Mouse (Mus musculus) hindbrain, embryonic 11.5 days (tissue): ENCODE measurements at regions not wholly inside any gene's neighbourhood (a gene's known extent, or its start where the extent isn't known, plus 50 kb on each side); places are given as distances from the start of the nearest gene placed in this dataset.
A peak's percentile ranks its signal among the peaks of the same experiment; 100 is the strongest.

Experiments used
- ATAC-seq: fragments of 200-750 bp; cut with Nextera tagmentation; 2 replicates; pipeline ENCODE4 v1.8.0; 2017; ENCODE audit warnings: mild to moderate bottlenecking, moderate TSS enrichment, moderate library complexity; ENCODE audit not compliant: low FRiP score
- DNase-seq: peaks from one replicate; pipeline ENCODE4 v3.0.0-alpha.2; 2015; ENCODE audit warnings: low spot score
- H3K27ac ChIP-seq: fragments of 300-500 bp; sonication (generic); 2 replicates; pipeline ENCODE4 v1.5.1; 2014; ENCODE audit warnings: mild to moderate bottlenecking, low read depth, low read length
- H3K27me3 ChIP-seq: fragments of 300-500 bp; sonication (generic); 2 replicates; pipeline ENCODE4 v1.6.1; 2014; ENCODE audit warnings: mild to moderate bottlenecking, low read length, moderate library complexity, mixed read lengths; ENCODE audit not compliant: control insufficient read depth, insufficient read depth
- H3K36me3 ChIP-seq: fragments of 300-500 bp; sonication (generic); 2 replicates; pipeline ENCODE4 v1.6.1; 2014; ENCODE audit warnings: mild to moderate bottlenecking, low read length, moderate library complexity, mixed read lengths; ENCODE audit not compliant: control insufficient read depth, insufficient read depth
- H3K4me1 ChIP-seq: fragments of 300-500 bp; sonication (generic); replicated peaks from 2 replicates; pipeline ENCODE4 v1.6.1; 2014; ENCODE audit warnings: low read length, mixed read lengths; ENCODE audit not compliant: control insufficient read depth, insufficient read depth
- H3K4me2 ChIP-seq: fragments of 300-500 bp; sonication (generic); replicated peaks from 2 replicates; pipeline ENCODE4 v1.6.1; 2014; ENCODE audit warnings: mild to moderate bottlenecking, low read depth, low read length
- H3K4me3 ChIP-seq: fragments of 300-500 bp; sonication (generic); 2 replicates; pipeline ENCODE4 v1.5.1; 2014; ENCODE audit warnings: low read depth, low read length
- H3K9ac ChIP-seq: fragments of 300-500 bp; sonication (generic); 2 replicates; pipeline ENCODE4 v1.6.1; 2014; ENCODE audit warnings: low read depth, low read length
- H3K9me3 ChIP-seq: fragments of 300-500 bp; sonication (generic); 2 replicates; pipeline ENCODE4 v1.6.1; 2016; ENCODE audit warnings: low read length; ENCODE audit not compliant: control insufficient read depth
- WGBS: fragments of 180-500 bp; shearing (Covaris S2); extraction: QIAGEN DNeasy Blood & Tissue Kit; methylation state at CpG from one replicate; pipeline ENCODE4 v1.1.7; 2014; 5-methylcytosine and 5-hydroxymethylcytosine counted together

DNA sequence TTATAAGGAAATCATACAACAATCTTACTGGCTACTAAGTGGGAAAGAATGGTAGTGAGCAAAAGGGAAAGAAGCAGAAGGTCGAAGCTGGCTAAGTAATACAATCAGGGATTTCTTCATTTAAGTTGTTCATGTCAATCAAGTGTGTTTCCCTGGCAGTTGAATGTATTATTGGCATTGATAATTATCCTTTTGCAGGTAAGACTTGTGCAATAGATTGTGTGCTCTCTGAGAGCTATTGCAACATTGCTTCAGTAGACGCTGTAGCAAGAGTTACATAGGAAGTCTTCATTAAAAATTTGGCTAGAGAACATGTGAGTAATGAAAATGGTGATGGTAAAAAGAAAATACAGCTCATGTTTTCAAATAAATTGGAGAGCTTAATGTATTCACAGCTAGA, 1273.3 kb upstream of the Sel1l start:
- 95% methylated on average over 2 of the region's 2 CpGs for WGBS
- H3K9me3 ChIP-seq, result no peaks in the 10 kb centered on the region
- H3K4me1 ChIP-seq, result no peaks in the 10 kb centered on the region
- H3K36me3 ChIP-seq, result no peaks in the 10 kb centered on the region
- H3K4me3 ChIP-seq, result no peak overlapping the region
- no peak overlapping the region for H3K27ac ChIP-seq
- DNase-seq (no peak), ATAC-seq (no peak)
- H3K4me2 ChIP-seq, result no peak overlapping the region
- H3K9ac ChIP-seq, result no peak overlapping the region
- H3K27me3 ChIP-seq, result no peaks in the 10 kb centered on the region

DNA sequence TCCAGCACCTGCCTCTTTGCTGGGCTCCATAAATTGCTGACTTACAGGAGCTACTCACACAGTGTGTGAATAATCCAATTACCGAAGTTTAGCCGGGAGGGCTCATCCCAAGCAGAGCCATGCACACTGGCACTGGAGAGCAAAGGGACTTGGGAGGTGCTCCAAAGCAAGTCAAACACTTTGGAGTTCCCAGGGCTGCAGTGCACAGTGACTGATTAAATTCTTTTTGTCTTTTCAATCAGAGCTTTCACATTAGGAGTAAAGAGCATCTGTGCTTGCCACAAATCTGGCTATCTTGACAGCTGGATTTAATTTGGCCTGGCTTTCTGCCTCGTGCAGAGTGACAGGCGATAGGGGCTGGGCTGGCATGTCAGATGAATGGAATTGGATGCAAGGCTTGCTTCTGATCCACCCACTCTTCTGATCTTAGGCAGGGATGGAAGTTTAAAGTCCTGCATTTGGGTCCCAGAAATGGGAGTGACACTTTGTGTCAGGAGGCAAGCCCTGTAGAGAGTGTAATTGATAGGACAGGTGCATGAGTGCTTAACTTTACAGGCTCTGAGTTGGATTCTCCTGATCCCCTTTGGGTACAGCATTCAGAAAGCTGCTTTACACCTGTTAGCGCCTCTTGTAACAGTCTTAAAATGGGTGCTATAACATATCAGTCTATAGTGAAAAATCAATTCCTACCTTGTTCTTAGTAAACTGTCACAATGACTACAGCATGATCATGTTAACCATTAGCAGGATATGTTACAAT, 1239.3 kb upstream of the Sel1l start:
- ATAC-seq, result peak; percentile 54
- H3K27me3 ChIP-seq, result no peaks in the 10 kb centered on the region
- no peaks in the 10 kb centered on the region for H3K4me1 ChIP-seq
- no peak overlapping the region for H3K9ac ChIP-seq
- H3K4me3 ChIP-seq, result no peak overlapping the region
- H3K27ac ChIP-seq, result no peak overlapping the region
- no peak overlapping the region for H3K4me2 ChIP-seq
- H3K9me3 ChIP-seq, result no peaks in the 10 kb centered on the region
- peak; percentile 2 for DNase-seq
- no peaks in the 10 kb centered on the region for H3K36me3 ChIP-seq
- 55% methylated on average over 5 of the region's 5 CpGs for WGBS

DNA sequence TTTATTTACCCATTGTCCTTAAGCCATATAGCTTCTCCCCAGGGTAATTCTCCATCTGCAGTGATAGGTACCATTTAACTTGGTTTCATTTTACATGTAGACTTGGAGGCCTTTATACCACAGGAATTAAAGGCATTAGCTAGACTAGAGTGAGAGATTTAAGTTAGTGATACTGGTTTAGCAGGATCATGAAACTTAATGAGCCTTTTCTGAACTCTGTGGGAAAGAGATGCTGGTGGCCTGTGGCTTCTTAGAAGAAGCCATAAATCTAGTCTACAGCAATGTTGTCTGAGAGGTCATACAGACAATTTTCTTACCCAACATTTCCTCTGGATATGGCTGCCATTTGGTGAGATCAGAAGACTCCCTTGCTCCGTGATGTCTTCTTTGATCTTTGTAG, 1214.9 kb upstream of the Sel1l start:
- no peak overlapping the region for H3K9ac ChIP-seq
- ATAC-seq (no peak), DNase-seq (no peak)
- H3K36me3 ChIP-seq, result no peaks in the 10 kb centered on the region
- H3K27me3 ChIP-seq, result no peaks in the 10 kb centered on the region
- H3K4me1 ChIP-seq, result no peaks in the 10 kb centered on the region
- no peak overlapping the region for H3K4me3 ChIP-seq
- no peak overlapping the region for H3K4me2 ChIP-seq
- WGBS, result 79% methylated on average over 1 of the region's 1 CpGs
- no peak overlapping the region for H3K27ac ChIP-seq
- H3K9me3 ChIP-seq, result no peaks in the 10 kb centered on the region

DNA sequence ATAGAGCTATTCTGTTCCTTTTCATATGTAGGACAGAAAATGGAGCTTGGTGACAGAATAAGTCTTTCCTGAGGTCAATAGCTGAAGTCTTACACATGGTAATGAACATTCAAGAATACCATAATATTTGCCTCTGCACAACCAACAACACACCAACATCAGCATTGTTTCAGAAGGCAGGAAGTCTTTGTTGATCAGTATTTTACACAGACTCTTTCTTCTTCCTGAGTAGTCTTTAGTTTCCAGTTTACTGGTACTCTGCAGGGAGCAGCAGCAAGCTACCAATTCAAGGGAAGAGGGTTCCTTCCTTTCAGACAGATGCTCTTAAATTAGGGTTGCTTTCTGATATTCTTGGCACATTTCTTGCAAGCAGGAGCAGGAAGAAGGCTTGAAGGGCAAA, 1170.7 kb upstream of the Sel1l start:
- Histone ChIP-seq H3K9ac (no peak overlapping the region), H3K27me3 (no peaks in the 10 kb centered on the region), H3K4me2 (no peak overlapping the region), H3K9me3 (no peaks in the 10 kb centered on the region), H3K36me3 (no peaks in the 10 kb centered on the region), H3K27ac (no peak overlapping the region), H3K4me3 (no peak overlapping the region), H3K4me1 (no peaks in the 10 kb centered on the region)
- DNase-seq (no peak), ATAC-seq (no peak)

DNA sequence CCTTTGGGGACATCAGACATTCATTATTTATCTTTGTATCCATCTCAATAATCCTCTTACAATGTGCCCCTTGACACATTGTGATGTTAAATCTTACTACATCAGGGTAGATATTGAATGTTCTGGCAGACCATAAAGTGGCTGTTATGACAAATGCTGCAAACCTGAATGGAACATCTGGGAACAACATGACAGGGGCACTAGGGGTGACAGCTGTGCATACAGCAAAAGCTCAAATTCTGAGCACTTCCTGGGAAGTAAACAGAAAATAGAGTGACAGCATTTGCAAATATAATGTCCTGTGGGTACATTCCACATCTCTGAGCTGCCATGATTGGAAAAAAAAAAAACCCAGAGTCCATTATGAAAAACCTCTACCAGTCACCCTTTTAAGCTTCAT, 1162.6 kb upstream of the Sel1l start:
- Histone ChIP-seq H3K9me3 (no peaks in the 10 kb centered on the region), H3K4me2 (no peak overlapping the region), H3K4me3 (no peak overlapping the region), H3K27ac (no peak overlapping the region), H3K4me1 (no peaks in the 10 kb centered on the region), H3K9ac (no peak overlapping the region), H3K27me3 (no peaks in the 10 kb centered on the region), H3K36me3 (no peaks in the 10 kb centered on the region)
- ATAC-seq (no peak), DNase-seq (no peak)

DNA sequence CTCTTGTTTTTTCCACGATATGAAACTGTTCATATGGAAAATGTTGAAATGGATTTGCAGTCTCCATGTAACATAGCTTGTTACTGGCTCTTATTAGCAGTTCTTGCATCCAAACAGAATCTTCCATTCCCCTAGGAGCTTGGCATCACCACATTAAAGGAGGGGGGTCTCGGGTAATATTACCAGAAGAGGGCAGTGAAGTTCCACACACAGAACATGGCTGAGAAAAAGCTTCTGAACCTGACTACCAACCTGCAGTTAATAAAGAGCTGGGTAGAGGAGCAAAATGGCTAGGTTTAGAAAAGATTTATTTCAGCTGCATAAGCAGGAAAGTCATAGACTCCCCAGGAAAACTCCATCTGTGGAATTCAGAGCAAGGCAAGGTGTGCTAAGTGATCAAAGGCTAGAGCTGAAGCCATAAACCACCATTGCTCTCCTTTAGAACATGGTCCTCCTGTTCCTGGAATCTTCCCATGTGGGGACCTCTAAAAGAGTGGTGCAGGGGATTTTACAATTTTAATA, 1157.9 kb upstream of the Sel1l start:
- Histone ChIP-seq H3K27ac (no peak overlapping the region), H3K4me1 (no peaks in the 10 kb centered on the region), H3K4me2 (no peak overlapping the region), H3K36me3 (no peaks in the 10 kb centered on the region), H3K27me3 (no peaks in the 10 kb centered on the region), H3K4me3 (no peak overlapping the region), H3K9me3 (no peaks in the 10 kb centered on the region), H3K9ac (no peak overlapping the region)
- WGBS, result 63% methylated on average over 2 of the region's 2 CpGs
- peak; percentile 16 for DNase-seq
- no peak; the same call in 1 of the 2 replicates for ATAC-seq

DNA sequence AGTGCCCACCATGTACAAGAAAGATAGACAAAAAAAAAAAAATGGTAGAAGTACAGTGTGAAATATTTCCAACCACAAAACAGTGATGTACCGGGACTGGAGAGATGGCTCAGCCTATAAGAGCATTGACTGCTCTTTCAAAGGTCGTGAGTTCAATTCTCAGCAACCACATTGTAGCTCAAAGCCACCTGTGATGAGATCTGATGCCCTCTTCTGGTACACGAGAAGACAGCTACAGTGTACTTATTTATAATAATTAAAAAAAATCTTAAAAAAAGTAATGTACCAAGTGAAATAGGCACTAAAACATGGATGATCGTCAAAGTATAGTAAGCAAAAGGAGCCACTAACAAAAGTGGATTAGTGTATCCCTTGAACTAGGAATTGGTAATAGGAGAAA, 1154.2 kb upstream of the Sel1l start:
- H3K4me1 ChIP-seq, result no peaks in the 10 kb centered on the region
- ATAC-seq, result no peak
- DNase-seq, result no peak
- no peak overlapping the region for H3K9ac ChIP-seq
- no peaks in the 10 kb centered on the region for H3K27me3 ChIP-seq
- no peak overlapping the region for H3K4me2 ChIP-seq
- H3K9me3 ChIP-seq, result no peaks in the 10 kb centered on the region
- H3K36me3 ChIP-seq, result no peaks in the 10 kb centered on the region
- H3K4me3 ChIP-seq, result no peak overlapping the region
- WGBS, result 81% methylated on average over 4 of the region's 4 CpGs
- no peak overlapping the region for H3K27ac ChIP-seq

DNA sequence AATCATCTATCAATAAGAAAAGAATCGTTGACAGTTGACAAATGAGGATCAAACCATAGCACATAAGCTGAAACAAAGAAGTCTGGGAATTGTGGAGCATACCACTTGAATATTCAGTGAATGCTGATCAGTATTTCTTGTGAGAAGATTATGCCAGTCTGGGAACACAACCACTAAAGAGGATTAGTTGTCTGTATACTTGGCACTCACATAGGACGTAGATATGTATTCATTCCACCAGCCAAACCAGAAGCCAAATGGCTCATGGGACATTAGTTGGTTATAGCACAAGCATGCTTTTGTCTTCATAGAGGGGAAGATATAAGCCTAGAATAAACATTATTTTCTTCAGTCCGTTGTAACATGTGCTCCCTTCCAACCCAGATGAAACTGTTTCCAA, 1126.7 kb upstream of the Sel1l start:
- Histone ChIP-seq H3K4me3 (no peak overlapping the region), H3K9me3 (no peaks in the 10 kb centered on the region), H3K4me1 (no peaks in the 10 kb centered on the region), H3K27ac (no peak overlapping the region), H3K36me3 (no peaks in the 10 kb centered on the region), H3K9ac (no peak overlapping the region), H3K27me3 (no peaks in the 10 kb centered on the region), H3K4me2 (no peak overlapping the region)
- 76% methylated on average over 3 of the region's 3 CpGs for WGBS
- ATAC-seq (0 out of 2 replicates have a peak, but pooled peaks have one; percentile 45), DNase-seq (peak; percentile 1)

DNA sequence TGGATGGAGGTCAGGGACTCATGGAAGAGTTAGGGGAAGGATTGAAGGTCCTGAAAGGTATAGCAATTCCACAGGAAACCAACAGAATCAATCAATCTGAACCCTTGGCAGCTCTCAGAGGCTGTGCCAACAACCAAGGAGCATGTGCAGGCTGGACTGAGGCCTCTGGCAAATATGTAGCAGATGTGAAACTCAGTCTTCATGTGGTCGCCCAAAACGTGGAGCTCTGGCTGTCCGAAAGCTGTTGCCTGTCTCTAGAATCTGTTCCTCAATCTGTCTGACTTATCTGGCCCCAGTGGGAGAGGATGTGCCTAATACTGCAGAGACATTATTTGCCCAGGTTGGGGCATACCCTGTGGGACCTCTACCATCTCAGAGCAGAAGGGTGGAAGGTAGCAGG, 1095.4 kb upstream of the Sel1l start:
- 91% methylated on average over 3 of the region's 3 CpGs for WGBS
- no peak for ATAC-seq
- H3K4me3 ChIP-seq, result no peak overlapping the region
- H3K27me3 ChIP-seq, result no peaks in the 10 kb centered on the region
- no peak overlapping the region for H3K4me2 ChIP-seq
- DNase-seq, result no peak
- no peaks in the 10 kb centered on the region for H3K4me1 ChIP-seq
- H3K27ac ChIP-seq, result no peak overlapping the region
- no peaks in the 10 kb centered on the region for H3K9me3 ChIP-seq
- H3K9ac ChIP-seq, result no peak overlapping the region
- H3K36me3 ChIP-seq, result no peaks in the 10 kb centered on the region
